Mouse (Mus musculus) liver, adult 2 months (tissue): ENCODE data around the gene Chchd6.

Experiments
- CTCF ChIP-seq: fragments of 200-500 bp; IDR thresholded peaks from 2 replicates; pipeline ENCODE4 v1.5.1; 2011; ENCODE audit warnings: low read depth, low read length, control low read depth
- POLR2A ChIP-seq: fragments of 200-500 bp; IDR thresholded peaks from 2 replicates; pipeline ENCODE4 v1.6.1; 2011; ENCODE audit warnings: low read length, control low read depth; ENCODE audit not compliant: insufficient read depth; ENCODE audit errors: extremely low read depth

- no peak for TF ChIP-seq POLR2A
- no peak for TF ChIP-seq CTCF
Measured at GRCm38 (mm10) chr6:89359192-89359591, 236.3 kb downstream of the Chchd6 start.
